Mouse (Mus musculus): Measurements from ENCODE around the gene Arfgap1.

Arfgap1 gene

DNA sequence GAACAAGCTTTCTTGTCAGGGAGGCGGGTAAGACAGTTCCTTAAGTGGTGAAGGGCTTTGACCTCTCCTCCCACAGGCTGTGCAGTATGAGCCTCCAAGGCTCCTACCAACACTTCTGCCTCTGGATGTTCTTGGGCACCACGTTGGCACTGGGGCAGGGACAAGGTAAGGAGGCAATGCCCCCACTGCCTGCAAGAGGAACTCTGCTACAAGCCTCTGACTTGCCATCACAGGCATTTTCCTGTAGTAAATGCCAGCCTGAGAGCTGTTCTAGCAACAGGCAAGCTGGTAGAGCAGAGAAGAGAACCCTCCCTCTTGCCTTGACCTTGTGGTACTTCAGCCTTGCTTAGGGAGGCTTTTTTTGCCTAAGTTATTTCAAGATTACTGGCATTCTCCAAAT lies 19.4 kb downstream of the Arfgap1 start, which contains the start of gene Col20a1:
TSS of gene Col20a1 (plus strand) at position 87 of the 400 bp plus-strand sequence.
- no peak for DNase-seq (ENCODE audit: low spot score)

DNA sequence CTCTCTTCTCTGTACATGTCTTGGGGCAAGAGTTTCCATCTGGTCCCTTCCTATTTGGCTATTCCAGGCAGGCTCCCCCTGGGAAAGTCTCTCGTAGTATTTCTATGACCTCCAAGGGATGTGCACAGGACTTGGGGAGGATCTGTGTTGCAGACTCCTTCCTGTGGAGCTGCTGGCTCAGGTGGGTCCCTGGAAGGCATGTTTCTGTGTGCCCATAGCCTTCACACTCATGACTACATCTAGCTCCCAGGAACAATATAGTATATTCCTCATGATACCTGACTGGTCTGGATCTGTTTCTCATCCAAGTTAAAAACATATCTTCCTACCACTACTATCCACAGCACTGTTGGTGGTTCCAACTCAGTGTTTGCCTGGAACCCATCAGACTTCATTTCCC lies 20.0 kb downstream of the Arfgap1 start:
- DNase-seq (ENCODE audit: low spot score), result no peak

DNA sequence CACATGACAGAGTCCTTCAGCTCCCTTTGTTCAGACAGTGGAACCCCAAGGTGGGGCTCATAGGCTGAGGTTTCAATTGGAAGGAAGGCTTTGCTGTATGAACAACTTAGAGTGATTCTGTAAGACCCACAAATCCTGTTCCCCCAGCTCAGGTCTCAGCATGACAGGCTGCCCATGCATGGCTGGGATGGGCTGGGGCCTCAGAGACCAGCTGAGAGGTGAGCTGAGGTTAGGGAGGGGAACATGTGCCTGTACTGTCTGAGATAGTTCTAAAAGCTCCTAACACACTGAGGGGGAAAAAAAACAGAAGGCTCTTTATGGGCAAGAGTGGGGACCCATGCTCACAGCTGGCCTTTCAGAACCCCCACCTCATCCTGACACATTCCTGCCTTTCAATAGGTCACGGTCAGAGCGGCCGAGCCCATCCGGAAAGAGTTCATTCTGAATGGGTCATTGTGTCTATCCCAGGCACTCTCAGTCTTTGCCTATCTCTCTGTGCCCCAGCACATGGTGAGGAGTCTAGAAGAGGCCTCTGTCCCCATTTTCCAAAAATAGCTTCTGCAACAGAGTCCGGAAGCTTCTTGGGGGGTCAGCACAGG lies 20.5 kb downstream of the Arfgap1 start:
- DNase-seq (ENCODE audit: low spot score), result no peak

DNA sequence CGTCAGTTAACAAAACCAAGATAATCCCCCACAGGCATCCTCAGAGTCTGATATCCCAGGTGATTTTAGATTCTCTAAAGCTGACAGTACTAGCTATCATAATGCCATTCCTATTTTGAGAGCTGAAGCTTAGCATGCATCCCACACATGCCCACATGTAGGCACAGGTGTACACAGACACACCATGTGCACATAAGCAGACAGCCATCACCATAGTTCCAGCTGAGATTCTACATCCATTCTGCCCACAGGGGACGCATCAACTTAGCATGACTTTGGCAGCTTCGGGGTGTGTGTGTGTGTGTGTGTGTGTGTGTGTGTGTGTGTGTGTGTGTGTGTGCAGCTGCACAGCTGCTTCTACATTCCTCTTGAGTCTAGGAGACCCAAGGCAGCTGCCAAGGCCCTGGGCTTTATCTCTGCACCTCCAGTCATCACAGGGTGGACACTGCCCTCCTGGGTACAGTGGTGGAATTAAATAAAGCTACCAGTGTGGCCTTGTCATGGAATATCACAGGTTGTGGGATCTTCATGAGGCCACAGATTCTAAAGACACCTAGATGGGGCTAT lies 21.4 kb downstream of the Arfgap1 start:
- no peak for DNase-seq (ENCODE audit: low spot score)

DNA sequence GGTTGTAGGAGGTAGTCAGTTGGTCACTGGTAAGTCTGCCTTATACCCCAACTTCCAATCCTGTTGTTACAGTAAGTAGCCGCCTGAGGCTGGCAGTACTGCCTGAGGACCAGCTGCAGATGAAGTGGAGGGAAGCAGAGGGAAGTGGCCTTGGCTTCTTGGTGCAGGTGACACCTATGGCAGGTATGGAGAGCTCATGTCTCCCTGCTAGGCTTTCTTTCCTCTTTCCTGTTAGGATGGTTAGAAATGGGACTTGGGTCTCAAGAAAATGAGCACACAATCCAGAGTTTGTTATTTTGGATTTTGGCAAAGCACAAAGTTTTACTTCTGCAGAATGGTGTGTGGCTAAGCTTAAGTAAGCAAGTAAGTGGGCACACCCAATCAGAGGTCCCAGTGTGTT lies 21.9 kb downstream of the Arfgap1 start:
- no peak for DNase-seq (ENCODE audit: low spot score)

DNA sequence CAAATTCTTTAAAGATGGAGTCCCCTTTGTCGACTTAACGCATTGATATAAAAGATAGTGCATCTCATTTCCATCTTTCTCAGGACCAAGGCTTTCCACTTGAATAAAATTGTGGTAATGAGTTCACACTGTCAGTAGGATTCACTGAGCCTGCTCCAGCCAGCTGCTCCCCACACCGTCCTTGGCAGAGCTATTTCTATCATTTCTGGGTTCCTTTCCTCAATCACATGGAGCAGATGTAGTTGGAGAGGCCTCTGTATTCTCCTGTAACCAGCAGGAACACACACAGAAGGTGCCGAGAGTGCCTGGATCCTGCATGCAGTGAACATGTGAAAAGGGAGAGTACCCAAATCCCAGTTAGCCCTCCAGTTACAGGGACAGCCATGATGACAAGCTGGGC lies 23.3 kb downstream of the Arfgap1 start:
- DNase-seq (ENCODE audit: low spot score), result no peak

DNA sequence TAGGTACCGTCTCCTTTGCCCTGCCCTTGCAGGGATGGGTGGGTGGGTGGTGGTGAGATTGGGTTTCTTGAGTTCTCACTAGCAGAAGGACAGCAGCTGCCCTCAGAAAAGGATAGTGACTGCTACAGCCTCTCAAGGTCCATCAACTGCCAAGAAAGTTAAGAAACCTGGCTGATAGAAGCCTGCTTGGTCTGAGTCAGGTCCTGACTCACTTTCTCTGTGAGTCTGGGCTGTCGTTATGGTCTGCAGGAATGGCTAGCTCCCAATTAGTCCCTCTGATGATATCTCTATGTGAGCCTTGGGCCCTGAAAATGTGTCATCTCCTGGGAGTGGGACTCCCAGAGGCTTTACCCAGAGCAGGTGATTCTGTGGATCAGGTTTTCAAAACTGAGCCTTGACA lies 27.3 kb downstream of the Arfgap1 start:
- DNase-seq (ENCODE audit: low spot score), result no peak

DNA sequence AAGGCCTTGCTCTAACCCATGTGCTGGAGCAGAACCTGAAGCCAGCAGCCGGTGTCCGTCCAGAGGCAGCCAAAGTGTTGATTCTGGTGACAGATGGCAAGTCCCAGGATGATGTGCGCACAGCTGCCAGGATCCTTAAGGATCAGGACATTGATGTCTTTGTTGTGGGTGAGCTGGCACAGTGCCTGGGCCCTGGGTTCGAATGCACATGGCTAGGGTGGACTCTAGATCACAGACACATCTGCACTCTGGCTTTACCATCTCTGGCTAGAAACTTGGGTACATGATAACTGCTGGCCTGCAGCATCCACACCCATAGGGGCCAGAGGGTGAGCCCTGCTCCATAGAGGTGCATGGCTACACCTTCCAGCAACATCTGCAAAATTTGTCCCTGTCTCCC lies 28.4 kb downstream of the Arfgap1 start:
- DNase-seq (ENCODE audit: low spot score), result no peak

DNA sequence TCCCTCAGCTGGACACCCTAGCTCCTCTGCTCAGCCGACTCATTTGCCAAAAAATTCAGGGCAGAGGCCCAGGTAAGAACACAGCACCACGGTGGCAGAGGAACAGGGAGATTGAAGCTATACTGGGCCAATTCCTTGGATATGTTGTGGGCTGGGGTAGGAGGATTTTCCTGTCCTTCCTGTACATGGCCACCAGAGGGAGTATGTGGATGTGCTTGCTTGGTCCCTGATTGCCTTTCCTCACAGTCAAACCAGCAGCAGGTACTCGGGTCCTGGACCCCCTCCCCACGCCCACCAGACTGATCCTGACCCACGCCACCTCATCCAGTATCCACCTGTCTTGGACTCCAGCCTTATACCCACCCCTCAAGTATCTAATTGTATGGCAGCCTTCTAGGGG lies 29.4 kb downstream of the Arfgap1 start:
- no peak for DNase-seq (ENCODE audit: low spot score)

DNA sequence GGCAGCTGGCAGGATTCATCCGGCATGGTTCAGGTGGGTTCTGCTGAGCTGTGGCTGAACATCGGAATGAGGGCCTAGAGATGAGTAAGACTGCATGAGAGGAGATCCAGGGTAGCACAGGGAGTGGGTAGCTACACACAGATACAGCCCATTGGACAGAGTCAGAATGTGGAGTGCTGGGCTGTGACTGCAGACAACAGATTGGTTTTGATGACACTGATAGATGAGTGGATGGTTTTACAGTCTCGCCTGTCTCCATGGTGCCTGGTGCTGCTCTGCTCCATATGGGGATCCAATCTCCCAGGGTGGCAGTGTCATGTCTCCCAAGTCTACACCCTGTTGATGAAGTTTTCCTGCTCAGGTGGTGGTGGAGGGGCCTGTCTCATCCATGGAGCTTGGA lies 29.9 kb downstream of the Arfgap1 start:
- DNase-seq (ENCODE audit: low spot score), result no peak

DNA sequence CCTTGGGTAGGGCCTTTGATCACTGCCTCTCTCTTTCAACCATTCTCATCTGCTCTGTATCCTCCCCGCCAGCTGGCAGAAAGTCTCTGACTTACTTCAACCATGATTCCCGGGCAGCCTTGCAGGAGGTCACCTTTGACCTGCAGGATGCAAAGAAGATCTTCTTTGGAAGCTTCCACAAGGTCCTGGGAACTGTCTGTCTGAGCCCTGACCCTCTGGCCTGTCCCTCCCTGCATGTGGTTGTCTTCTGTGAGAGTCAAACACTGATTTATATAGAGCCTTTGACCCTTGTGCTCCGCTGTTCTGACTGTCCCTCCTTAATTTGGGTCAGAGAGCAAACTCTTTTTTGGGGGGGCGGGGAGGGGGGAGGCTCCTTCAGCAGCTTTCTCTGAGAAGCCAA lies 40.0 kb downstream of the Arfgap1 start:
- no peak for DNase-seq (ENCODE audit: low spot score)

DNA sequence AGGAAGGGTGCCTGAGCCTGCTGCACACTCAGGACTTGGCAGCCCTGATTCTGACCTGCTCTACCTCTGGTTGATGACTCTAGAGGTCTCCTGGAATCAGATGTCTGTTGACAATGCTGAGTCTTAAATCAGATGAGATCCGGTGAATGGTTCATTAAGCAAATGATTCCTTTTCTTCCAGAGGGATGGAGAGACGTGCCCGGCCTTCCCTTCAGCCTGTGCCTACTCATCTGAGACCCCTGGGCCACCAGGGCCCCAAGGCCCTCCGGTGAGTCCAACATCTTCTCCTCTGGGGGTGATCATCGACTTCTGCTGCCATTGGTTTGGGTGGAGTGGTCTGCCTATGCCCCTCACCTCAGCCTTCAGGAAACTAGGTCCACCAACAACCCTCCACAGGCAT lies 41.3 kb downstream of the Arfgap1 start:
- no peak for DNase-seq (ENCODE audit: low spot score)

DNA sequence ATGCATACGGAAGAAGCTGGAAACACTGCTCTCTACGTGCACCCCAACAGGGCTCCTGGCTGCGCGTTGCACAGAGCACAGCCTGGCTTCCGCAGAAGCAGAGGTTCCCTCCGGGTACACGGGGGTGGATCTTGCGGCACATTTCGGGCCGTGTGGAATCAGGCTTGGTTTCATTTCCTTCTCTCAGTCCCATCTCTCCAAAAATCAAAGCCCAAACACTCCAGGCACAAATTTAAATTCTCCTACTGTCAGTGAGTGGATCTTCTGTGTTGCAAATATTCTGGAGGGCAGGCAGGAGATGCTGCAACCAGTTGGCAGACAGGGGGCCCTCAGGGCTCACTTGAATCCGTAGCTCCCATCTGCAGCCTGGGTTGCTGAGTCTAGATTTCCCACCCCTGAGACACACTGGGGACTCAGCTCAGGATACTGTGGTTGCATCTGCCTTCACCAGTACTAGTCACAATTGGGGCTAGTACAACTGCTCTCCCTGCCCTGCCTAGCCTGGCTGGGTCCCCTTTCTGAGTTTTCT lies 64.4 kb downstream of the Arfgap1 start:
- no peak for DNase-seq (ENCODE audit: low spot score)

Measured in urinary bladder, postnatal 10 days (tissue).